Mouse (Mus musculus) midbrain, postnatal 0 days (tissue): ENCODE data around the gene Aamp. TPM values are rescaled to one million over a fixed set of nuclear protein-coding genes. Genes with fewer than 3 reads are reported as not detected.

Source experiments
- ATAC-seq: fragments of 200-750 bp; cut with Nextera tagmentation; 2 replicates; pipeline ENCODE4 v1.8.0; 2017; ENCODE audit warnings: moderate number of reproducible peaks, mild to moderate bottlenecking, moderate TSS enrichment, moderate library complexity; ENCODE audit not compliant: low FRiP score
- DNase-seq: peaks from one replicate; pipeline ENCODE4 v3.0.0-alpha.2; 2015; ENCODE audit warnings: low spot score
- H3K27ac ChIP-seq: fragments of 300-500 bp; sonication (generic); 2 replicates; pipeline ENCODE4 v1.5.1; 2014; ENCODE audit warnings: low read depth, mild to moderate bottlenecking, low read length, mixed read lengths
- H3K27me3 ChIP-seq: fragments of 300-500 bp; sonication (generic); 2 replicates; pipeline ENCODE4 v1.6.1; 2014; ENCODE audit warnings: low read length, control low read depth, mixed read lengths; ENCODE audit not compliant: insufficient read depth
- H3K36me3 ChIP-seq: fragments of 300-500 bp; sonication (generic); 2 replicates; pipeline ENCODE4 v1.6.1; 2014; ENCODE audit warnings: low read length, control low read depth, mixed read lengths; ENCODE audit not compliant: insufficient read depth
- H3K4me1 ChIP-seq: fragments of 300-500 bp; sonication (generic); 2 replicates; pipeline ENCODE4 v1.6.1; 2014; ENCODE audit warnings: mild to moderate bottlenecking, control low read depth, antibody characterized with exemption, low read length, mixed read lengths; ENCODE audit not compliant: insufficient read depth
- H3K4me2 ChIP-seq: fragments of 300-500 bp; sonication (generic); 2 replicates; pipeline ENCODE4 v1.6.1; 2014; ENCODE audit warnings: low read depth, mild to moderate bottlenecking, low read length, mixed read lengths; ENCODE audit not compliant: poor library complexity, severe bottlenecking
- H3K4me3 ChIP-seq: fragments of 300-500 bp; sonication (generic); 2 replicates; pipeline ENCODE4 v1.5.1; 2014; ENCODE audit warnings: low read depth, mild to moderate bottlenecking, low read length, moderate library complexity
- H3K9ac ChIP-seq: fragments of 300-500 bp; sonication (generic); replicated peaks from 2 replicates; pipeline ENCODE4 v1.6.1; 2014; ENCODE audit warnings: mild to moderate bottlenecking, low read length, moderate library complexity, mixed read lengths; ENCODE audit not compliant: poor library complexity, severe bottlenecking
- H3K9me3 ChIP-seq: fragments of 300-500 bp; sonication (generic); 2 replicates; pipeline ENCODE4 v1.6.1; 2016; ENCODE audit warnings: low read length, control low read depth
- CTCF ChIP-seq: IDR thresholded peaks from 2 replicates; pipeline ENCODE4 v1.5.1; 2016; ENCODE audit warnings: antibody characterized with exemption, mild to moderate bottlenecking
- WGBS: fragments of 180-500 bp; shearing (Covaris S2); extraction: QIAGEN DNeasy Blood & Tissue Kit; methylation state at CpG from one replicate; pipeline ENCODE4 v1.1.7; 2014; 5-methylcytosine and 5-hydroxymethylcytosine counted together
- polyA plus RNA-seq: library from polyadenylated mRNA; unstranded; fragments of >200 nt; fragmentation: Nextera tagmentation; extraction: Ambion mirVana; gene quantifications from 2 replicates; pipeline ENCODE4 v1.2.1, GENCODE M21; 2015
- total RNA-seq: library from RNA; depleted of rRNA; stranded (reverse); fragments of >200 nt; gene quantifications from 2 replicates; pipeline ENCODE4 v1.2.3, GENCODE M21; 2014

The Aamp gene
- total and polyA plus RNA-seq, 2 experiments from 2014 or later = 139 to 203 TPM

DNA sequence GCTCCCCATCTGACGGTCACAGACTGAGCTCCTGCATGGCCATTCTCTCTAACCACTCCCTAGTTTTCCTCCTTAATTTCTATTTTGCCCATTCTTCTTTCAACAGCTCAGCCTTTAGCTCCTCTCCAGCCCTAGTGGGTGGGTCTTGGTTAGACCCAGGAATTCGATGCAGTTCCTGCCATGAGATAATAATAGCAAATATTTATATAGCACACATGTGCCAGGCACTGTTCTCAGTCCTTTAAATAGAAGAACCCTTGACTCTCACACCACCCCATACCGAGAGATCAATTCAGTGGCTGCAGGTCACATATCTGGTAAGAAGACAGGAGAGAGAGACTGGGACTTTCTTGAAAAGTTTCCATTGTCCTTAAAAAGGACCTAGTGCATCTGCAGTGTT lies 36.9 kb upstream of the Aamp start:
- H3K9me3 ChIP-seq = no peaks in the 10 kb centered on the region
- no peak overlapping the region for H3K9ac ChIP-seq
- H3K4me3 ChIP-seq = no peak overlapping the region
- DNase-seq = no peak
- no peak for ATAC-seq
- H3K27me3 ChIP-seq = no peaks in the 10 kb centered on the region
- no peaks in the 10 kb centered on the region for H3K36me3 ChIP-seq
- no peak for TF ChIP-seq CTCF
- no peaks in the 10 kb centered on the region for H3K4me1 ChIP-seq
- H3K27ac ChIP-seq = no peak overlapping the region
- WGBS = 91% methylated on average over 3 of the region's 3 CpGs
- H3K4me2 ChIP-seq = no peak overlapping the region

DNA sequence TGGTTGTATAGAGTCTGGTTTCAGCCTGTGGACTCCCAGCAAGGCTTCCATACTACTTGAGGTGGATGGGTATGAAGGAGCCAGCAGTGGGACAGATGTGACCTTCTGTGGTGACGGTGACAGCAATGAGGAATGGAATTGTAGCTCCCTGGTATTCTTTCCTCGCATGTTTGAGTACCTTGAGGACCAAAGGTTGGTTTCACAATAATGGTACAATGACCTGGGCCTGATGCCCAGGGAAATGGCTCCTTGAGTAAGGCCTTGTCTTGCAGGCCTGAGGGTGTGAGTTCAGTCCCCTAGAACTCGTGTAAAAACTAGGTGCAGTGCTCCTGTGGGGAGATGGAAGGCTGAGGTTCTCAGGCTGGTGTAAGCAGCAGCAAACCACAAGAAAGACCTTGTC lies 34.2 kb upstream of the Aamp start:
- Histone ChIP-seq H3K27ac (no peak overlapping the region), H3K4me2 (no peak overlapping the region), H3K4me1 (no peaks in the 10 kb centered on the region), H3K36me3 (no peaks in the 10 kb centered on the region), H3K4me3 (no peak overlapping the region), H3K27me3 (no peaks in the 10 kb centered on the region), H3K9me3 (no peaks in the 10 kb centered on the region), H3K9ac (no peak overlapping the region)
- TF ChIP-seq CTCF = no peak
- ATAC-seq (no peak), DNase-seq (no peak)
- 95% methylated on average over 3 of the region's 3 CpGs for WGBS

DNA sequence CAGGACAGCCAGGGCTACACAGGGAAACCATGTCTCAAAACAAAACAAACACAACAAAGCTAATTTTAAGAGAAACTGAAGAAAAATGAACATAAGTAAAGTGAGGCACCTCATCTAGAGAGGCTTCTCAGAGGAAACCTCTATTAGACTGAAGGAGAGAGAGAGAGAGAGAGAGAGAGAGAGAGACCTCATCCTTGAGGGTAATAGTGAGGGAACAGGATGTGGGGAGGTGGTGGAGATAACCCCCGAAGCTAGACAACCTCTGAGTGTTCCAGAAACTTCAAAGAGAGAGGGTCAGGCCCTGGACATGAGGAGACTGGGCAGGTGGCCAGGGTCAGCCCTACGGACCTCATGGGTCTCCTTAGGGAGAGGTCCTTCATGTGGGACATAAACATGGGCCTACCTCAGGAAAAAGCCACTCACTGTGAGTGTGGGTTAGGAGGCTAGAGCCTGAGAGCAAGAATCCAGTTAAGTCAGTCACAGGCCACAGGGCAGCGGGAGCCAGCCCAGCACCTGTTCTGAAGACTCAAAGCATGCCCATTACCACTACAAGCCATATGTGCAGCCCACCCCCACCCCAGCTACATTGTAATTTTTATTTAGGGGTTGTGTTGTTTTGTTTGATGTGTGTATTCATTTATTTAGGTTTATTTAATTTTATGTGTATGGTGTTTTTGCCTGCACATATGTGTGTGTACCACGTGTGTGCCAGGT lies 31.7 kb upstream of the Aamp start:
- no peaks in the 10 kb centered on the region for H3K27me3 ChIP-seq
- H3K36me3 ChIP-seq = no peaks in the 10 kb centered on the region
- WGBS = 80% methylated on average over 4 of the region's 4 CpGs
- H3K4me2 ChIP-seq = no peak overlapping the region
- no peak for DNase-seq
- no peak overlapping the region for H3K4me3 ChIP-seq
- no peak for ATAC-seq
- no peak overlapping the region for H3K9ac ChIP-seq
- no peaks in the 10 kb centered on the region for H3K9me3 ChIP-seq
- no peaks in the 10 kb centered on the region for H3K4me1 ChIP-seq
- TF ChIP-seq CTCF = no peak
- no peak overlapping the region for H3K27ac ChIP-seq

DNA sequence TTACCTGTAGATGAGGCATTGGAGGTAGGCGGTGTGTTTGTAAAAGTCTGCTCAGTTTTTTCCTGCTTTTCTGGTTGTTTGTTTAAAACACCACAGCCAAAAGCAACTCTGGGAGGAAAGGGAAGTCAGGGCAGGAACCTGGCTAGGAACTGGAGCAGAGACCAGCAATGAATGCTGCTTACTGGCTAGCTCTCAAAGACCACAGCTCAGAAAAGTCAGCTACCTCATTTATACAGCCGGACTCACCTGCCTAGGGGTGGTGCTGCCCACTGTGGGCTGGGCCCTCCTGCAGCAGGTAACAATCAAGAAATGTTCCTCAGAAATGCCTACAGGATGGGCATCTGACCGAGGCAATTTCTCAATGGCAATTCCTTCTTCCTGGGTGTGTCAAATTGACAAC lies 30.3 kb upstream of the Aamp start:
- no peaks in the 10 kb centered on the region for H3K4me1 ChIP-seq
- no peak for DNase-seq

DNA sequence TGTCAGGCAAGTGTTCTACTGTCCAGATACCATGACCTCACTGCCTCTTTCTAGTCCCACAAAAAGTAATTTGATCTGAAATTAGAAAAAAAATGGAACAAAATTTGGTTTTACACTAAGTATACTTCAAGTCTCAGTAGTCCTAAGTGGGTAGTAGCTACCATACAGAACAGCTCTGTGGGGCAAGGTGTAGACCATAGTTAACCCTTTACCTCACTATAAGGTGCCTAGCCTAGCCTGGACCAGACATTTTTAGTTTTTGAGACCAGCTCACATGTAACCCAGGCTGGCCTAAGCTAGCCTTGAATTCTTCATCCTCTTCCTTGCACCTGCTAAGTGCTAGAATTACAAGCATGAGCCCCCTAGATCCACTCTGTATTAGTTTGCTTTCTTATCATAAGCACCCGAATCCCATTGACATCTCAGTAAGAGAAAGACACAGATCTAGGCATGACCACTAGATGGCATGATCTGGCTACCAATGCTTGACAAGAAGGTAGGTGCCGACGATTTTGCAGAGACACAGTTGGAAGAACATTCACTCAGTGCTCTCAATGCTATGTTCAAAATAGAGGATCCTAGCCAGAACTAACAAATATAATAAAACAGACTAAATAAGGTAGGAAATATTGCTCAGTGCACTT lies 28.6 kb upstream of the Aamp start:
- no peaks in the 10 kb centered on the region for H3K27me3 ChIP-seq
- peak; percentile 96 for TF ChIP-seq CTCF
- H3K27ac ChIP-seq = no peak overlapping the region
- ATAC-seq = peak; percentile 34; the same call in 1 of the 2 replicates
- no peak overlapping the region for H3K4me2 ChIP-seq
- 3% methylated on average over 3 of the region's 3 CpGs for WGBS
- H3K9me3 ChIP-seq = no peaks in the 10 kb centered on the region
- H3K4me1 ChIP-seq = no peaks in the 10 kb centered on the region
- DNase-seq = peak; percentile 93
- H3K9ac ChIP-seq = no peak overlapping the region
- no peak overlapping the region for H3K4me3 ChIP-seq
- no peaks in the 10 kb centered on the region for H3K36me3 ChIP-seq

More for the DNA sequence above, 30.3 kb upstream of the Aamp start:
- Histone ChIP-seq H3K4me3 (no peak overlapping the region), H3K27me3 (no peaks in the 10 kb centered on the region), H3K9ac (no peak overlapping the region), H3K4me2 (no peak overlapping the region), H3K9me3 (no peaks in the 10 kb centered on the region), H3K27ac (no peak overlapping the region), H3K36me3 (no peaks in the 10 kb centered on the region)
- no peak for TF ChIP-seq CTCF
- no peak for ATAC-seq
- 80% methylated on average over 3 of the region's 3 CpGs for WGBS

DNA sequence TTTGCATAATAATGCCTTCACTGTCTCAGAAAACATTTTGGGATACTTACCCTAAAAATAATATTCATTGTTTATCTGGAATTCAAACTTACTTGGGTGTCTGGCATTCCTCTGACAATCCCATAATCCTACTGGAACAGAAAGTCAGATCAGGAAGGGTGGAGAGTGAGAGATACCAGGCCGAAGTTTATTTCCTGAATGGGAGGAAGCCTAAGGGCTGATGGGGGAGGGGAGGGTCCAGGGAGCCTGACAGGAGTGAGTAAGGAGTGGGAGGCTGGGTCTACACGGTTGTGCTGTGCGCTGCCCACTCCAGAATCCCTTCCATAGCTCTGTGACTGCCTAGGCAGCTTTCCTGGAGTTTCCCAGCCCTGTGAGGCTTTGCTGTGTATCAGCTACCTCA lies 25.2 kb upstream of the Aamp start:
- Histone ChIP-seq H3K27me3 (no peaks in the 10 kb centered on the region), H3K36me3 (no peaks in the 10 kb centered on the region), H3K27ac (no peak overlapping the region), H3K9me3 (no peaks in the 10 kb centered on the region), H3K4me1 (no peaks in the 10 kb centered on the region), H3K4me2 (no peak overlapping the region), H3K4me3 (no peak overlapping the region), H3K9ac (no peak overlapping the region)
- no peak for TF ChIP-seq CTCF
- DNase-seq (no peak), ATAC-seq (no peak)
- 60% methylated on average over 3 of the region's 3 CpGs for WGBS
